Mouse (Mus musculus): ENCODE results near the gene Hnf1b.

Gene Hnf1b

DNA sequence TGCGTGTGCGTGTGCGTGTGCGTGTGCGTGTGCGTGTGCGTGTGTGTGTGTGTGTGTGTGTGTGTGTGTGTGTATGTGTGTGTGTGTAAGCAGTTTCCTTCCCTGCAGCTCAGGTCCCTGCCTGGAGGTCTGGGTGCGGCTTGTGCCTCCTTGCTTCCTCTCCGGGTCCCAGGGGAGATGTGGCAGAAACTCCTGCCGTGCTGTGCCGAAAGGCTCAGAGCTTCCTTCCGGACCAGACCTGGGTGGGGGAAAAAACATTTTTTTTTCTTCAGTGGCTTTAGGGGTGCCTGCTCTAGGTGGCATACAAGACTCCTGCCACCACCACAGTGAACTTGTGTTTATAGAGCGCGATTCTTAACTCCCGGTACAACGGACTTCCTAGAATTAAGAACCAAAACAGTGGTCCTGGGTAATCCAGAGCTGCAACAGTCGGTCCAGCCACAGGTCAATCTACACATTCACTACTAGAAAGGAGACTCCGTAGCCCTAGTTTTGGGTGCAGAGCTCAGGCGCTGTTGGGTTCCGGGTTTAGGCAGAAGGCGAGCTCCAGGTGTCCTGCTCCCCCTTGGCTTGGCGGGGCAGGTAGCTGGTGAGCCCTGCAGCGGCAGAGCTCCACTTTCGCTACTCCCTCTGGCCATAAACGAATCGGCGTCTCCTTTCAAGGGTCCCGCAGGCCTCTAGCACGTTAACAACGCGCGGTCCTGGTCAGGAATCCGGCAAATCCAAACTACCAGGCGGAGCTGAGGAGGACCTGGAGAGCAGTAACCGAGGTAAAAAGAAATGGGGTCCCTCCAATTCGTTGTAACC lies at the start of gene Hnf1b:
Gene Hnf1b, plus strand, starts transcription at position 535 of the 807 bp plus-strand sequence.
- no peak for DNase-seq (ENCODE audit: low read depth in 2 of 2, low spot score in 2 of 2)

DNA sequence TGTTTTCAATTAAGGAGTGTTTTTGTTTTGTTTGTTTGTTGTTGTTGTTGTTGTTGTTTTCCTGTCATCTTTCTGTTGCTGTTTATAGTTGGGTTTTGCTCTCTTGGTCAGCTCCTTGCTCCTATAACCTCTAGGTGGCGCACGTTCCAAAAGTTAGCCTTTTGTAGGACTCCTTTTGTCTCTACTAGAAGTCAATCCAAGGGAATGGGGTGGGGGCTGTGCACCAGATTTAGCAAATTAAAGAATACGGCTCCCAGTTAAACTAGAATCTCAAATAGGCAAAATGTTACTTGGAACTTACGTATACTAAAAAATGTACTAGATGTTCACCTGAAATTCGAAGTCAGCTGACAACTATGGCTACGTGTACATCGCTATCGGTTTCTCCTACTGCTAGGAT lies 47.7 kb upstream of the Hnf1b start:
- peak in 1 of 2 experiments; percentile 6 for DNase-seq (ENCODE audit: low read depth in 2 of 2, low spot score in 2 of 2)

DNA sequence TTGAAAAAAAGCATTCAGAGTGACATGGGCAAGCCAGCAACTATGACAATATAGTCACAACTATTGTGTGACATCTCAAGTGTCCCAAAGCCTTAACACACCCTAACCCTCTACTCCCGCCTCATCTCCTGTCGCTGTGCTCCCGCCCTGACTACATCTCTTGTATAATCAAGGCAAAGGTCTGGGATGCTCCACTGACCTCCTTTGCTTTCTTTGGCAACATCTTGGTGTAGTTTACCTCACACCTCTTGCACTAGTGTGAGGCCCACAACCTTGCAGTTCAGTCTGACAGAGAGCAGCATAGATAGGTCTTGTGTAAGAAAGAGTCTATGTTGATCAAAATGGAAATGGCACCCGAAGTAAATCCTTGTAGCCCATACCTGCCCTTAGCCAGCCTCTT lies 47.3 kb upstream of the Hnf1b start:
- no peak for DNase-seq (ENCODE audit: low read depth in 2 of 2, low spot score in 2 of 2)

DNA sequence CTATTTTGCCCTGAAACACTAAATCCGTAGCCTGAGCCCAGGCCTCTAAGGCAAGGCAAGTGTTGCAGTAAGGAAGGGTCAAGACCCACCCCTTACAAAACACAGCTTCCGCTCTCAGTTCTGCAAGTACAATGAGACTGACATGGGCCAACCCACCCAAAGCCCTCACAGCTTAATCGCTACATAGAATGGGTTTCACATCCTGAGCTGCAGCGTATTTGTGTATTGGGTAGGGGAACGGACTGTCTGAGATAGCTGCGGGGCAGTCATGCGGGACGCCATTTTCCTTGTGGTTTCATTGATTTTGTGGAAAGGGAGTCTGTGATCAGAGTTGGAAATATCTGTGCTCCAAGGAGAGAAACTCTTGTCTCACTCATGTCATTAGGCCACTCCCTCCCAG lies 39.4 kb upstream of the Hnf1b start:
- no peak for DNase-seq (ENCODE audit: low read depth in 2 of 2, low spot score in 2 of 2)

DNA sequence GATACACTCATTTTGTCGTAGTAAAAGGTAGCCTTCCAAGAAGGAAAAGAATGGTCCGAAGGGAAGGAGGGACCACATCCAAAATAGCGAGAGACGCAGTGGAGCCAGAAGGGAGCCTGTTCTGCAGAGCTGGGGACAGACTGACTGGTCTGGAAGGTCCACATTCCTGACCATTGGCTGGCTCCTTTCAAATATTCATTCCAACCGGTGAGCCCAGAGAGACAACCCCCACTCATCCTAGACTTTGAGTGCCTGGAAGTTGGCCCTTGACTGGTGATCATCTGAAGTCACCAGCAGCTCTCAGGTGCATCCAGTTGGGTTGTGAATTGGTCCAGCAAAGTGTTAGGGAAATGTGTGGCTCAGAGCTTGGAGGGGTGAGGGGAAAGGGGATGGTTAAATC lies 34.7 kb upstream of the Hnf1b start:
- no peak for DNase-seq (ENCODE audit: low read depth in 2 of 2, low spot score in 2 of 2)

DNA sequence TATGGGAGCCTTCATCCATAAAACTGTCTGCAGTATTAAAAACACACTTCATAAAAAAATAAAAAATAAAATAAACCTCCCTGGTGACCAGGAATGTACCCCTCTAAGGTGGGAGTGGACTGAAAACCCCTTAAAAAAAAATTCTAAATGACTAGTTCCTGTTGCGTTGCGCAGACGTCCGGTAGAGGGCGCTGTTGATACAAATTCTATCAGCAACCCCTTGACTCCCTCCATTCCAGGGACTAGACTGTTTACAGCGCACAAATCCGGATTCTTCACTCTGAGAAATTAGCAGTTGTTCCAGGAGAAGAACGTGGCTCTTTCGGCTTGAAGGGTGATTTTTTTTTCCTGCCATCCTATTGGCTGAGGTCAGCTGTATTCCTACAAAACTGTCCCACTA lies 34.2 kb upstream of the Hnf1b start:
- peak in 1 of 2 experiments; percentile 4 for DNase-seq (ENCODE audit: low read depth in 2 of 2, low spot score in 2 of 2)

DNA sequence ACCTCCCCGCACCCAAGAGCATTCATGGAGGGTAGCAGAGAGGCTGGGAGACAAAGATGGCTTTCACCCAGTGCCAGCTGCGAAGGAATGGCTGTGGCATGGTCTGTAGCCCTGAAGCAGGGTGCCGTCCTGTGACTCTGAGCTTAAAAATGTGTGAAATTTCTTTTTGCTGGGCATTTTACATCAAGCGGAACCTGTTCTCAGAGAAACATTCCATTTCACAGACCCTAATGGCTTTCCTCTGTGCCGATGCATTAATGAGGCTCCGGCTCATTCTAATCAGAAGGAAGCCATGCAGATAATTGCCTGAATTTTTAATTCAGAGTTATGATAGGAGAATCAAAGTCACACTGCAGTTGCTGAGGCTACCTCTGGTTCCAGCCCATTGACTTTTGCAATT lies 32.8 kb upstream of the Hnf1b start:
- no peak for DNase-seq (ENCODE audit: low read depth in 2 of 2, low spot score in 2 of 2)

DNA sequence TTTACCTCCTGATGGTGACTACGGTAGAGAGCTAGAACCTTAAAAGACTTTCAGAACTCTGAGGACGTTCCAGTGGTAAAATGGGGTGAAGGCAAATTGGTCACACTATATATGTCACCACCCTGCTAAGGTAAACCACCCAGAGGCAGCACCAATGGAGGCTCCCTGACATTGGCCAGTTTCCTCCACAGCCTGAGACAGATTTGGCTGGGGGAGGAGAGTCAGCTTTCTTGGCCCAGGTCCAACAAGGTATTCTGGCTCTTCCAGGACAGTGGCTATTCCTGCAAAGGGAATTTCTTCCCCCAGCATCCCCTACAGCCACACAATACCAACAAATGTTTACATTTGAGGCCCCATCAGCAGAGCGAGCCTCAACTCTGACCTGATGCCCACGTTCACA lies 31.9 kb upstream of the Hnf1b start:
- no peak for DNase-seq (ENCODE audit: low read depth in 2 of 2, low spot score in 2 of 2)

DNA sequence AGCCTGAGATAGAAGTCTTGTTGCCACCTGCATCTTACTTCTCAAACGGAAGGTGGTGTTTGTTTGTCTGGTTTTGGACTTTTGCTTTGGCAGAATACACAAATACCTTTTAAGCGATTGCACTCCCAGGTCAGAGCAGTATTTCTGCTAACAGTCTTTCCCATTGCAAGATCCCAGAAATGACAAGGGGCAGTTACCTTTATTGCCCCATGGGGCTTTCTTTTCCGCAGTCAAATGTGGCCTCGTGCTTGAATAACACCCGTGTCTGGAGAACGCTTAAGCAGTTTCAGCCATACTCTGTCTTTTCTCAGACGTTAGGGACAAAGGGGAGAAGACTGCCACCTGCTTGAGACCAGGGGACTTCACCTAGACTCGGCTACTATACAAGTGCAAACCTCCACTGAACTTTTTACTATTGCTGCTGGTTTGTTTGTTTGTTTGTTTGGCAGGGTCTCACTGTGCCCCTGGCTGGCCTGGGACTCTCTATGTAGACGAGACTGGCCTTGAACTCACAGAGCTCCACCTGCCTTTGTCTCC lies 31.2 kb upstream of the Hnf1b start:
- DNase-seq (ENCODE audit: low read depth in 2 of 2, low spot score in 2 of 2) = no peak

DNA sequence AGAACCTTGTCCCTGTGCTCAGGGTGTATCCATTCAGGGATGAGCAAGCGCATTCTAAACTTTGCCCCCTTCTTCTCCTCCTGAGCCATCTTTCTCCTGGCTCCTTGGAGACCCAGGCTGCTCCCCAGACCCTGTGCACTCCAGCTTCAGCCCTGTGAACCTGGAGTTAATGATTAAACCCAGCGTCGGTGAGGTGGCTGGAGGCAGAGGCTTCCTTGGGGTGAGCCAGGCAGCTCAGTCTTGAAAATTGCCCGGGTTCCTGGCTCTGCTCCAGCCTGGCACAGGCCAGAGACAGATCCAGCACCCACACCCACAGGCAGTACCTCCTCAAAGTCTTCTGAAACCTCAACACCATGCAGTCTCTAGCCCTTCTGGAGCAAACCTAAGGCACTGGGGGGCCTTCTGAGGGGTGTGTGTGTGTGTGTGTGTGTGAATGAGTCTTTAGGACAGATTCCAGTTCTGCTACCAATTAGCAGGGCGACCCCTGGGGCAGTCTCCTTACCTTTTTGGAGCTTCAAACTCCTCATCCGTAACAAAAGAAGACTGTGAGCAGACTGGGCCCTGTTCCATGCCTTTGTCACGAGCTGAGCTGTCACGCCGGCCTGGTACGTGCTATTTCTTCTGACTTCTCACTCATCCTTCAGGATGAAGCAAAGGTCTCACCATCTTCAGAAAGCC lies 29.9 kb upstream of the Hnf1b start:
- DNase-seq (ENCODE audit: low read depth in 2 of 2, low spot score in 2 of 2) = no peak

DNA sequence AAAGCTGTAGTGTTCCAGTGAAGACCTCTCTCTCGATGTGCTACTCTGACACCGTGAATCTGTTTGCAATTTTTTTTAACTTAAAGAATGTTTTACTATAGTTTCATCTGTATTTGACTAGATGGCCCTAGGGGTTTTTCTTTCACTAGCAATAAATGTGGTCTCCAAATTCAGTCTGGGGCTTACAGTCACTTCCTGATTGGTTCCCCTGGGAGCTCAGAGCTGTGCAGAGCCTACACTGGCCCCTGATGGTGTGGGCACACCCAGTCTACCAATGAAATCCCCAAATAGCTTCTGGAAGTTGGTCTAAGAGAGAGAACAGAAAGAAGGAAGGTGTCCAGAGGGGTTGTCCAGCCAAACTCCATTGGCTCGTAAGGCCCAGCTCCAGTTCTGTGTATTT lies 23.7 kb upstream of the Hnf1b start:
- DNase-seq (ENCODE audit: low read depth in 2 of 2, low spot score in 2 of 2) = no peak

DNA sequence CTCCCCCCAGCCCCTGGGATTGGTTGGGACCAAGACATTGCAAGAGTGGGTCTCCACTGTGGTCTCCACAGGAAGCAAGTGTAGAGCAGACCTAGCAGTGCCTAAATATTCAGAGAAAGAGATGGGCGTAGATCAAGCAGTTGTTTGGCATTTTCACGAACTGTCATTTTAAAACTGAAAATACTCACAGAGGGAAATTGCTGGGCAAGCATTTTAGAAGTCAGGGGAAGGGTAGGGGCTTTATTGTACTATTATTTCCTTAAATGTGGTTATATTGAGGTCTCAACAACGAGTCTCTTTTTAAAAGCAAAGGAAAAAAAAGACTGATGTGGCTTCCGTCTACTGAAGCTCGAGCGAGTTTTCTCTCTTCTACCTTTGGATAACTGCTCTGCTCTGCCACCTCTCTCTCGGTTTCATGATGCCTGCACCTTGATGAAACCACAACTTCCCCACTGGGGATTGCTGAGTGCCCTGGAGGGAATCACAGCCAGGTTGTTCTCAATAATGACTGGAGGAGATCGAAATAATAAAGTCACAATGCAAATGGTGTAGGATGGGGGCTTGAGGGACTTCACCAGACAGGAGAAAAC lies 21.2 kb upstream of the Hnf1b start:
- no peak for DNase-seq (ENCODE audit: low read depth in 2 of 2, low spot score in 2 of 2)

DNA sequence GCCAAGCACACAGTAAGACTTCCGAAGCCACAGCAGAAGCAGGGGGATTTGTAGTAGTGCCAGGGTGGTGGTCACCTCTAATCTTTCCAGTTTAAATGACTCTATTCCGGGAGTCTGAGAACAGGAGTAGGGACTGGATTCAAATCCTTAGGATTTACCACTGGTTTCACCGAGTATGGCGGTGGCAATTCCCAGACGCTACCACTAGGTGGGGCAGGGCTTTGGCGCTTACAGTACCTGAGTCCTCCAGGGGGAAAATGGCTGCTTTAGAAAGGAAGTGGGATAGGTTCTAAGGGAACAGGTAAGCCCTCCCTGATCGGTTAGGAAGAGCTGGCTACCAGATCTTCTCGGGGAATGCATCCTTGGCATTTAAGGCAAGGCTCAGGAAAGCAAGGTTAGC lies 17.5 kb upstream of the Hnf1b start:
- DNase-seq (ENCODE audit: low read depth in 2 of 2, low spot score in 2 of 2) = peak; percentile 16 to 34

DNA sequence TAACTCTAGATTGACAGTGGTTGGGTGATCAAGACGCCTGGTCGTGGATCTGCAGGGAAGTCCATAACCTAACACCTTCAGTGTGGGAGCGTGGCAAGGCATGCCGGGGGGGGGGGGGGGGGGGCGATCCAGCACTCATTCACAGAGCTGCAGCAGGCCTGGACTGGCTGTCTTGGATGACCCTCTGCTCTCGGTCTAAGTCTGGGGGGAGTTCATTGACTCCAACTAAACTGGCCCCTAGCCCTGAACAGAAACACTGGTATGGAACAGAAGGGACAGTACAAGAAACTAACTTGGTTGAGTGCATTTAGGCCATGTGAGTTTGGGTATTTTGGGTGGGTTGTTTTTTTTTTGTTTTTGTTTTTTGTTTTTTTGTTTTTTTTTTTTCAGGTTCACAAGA lies 16.3 kb upstream of the Hnf1b start:
- no peak for DNase-seq (ENCODE audit: low read depth in 2 of 2, low spot score in 2 of 2)

DNA sequence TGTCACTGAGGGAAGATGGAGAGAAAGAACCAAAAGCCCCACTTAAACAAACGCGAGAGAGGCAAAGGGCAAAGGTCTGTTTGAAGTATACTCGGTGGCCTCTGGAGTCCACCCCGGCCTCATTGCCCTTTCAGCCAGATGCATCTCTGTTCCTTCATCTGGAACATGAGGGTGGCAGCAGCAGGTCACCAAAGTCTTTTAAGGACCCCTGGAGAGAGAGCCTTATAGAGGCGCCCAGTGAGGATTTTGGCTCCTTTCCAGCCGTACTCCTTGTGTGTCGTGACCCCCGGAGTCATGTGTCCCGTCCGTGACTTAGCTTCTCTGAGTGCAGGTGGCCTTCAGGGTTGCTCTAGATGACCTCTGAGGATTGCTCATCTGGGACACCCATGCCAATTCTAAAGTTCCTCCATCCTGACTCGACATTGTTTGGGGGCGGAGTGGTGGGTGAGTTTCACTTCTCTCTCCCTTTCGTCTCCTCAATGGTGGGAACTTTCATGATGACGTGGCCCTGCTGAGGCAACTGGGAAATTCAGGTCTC lies 15.8 kb upstream of the Hnf1b start:
- DNase-seq (ENCODE audit: low read depth in 2 of 2, low spot score in 2 of 2) = no peak

DNA sequence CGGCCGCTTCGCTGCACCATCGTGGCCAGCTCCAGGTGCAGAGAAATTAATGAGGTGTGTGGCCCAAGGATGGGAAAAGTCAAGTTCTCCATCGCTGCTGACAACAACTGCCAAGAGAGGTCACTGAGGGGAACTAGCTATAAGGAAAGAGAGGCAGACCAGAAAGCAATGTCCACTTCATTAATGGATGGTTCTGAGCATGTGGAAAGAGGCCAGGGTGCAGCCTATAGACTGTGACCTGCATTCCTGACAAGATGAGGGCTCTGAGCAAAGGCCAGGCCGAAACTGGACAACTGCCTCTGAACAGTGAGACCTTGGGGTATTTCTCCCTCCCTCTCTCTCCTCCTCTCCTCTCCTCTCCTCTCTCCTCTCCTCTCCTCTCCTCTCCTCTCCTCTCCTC lies 10.4 kb upstream of the Hnf1b start:
- no peak for DNase-seq (ENCODE audit: low read depth in 2 of 2, low spot score in 2 of 2)

DNA sequence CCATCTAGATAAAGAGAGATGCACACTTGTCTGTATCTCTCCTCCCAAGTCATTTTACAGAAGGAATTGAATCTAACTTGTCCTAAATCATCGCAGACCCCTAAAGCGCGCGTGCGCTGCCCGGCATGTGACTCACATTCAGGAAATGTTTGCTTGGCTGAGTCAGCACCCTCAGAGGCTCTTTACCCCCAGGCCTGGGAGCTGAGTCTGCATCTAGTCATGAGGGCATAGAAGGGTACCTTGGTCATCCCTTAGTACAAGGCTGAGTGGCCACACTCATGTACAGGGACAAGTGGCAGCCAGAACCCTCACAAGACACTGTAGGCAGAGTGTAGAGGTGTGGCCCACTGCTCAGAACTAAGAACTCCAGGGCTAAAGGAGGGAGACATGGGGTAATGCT lies 6.3 kb upstream of the Hnf1b start:
- DNase-seq (ENCODE audit: low read depth in 2 of 2, low spot score in 2 of 2) = no peak

DNA sequence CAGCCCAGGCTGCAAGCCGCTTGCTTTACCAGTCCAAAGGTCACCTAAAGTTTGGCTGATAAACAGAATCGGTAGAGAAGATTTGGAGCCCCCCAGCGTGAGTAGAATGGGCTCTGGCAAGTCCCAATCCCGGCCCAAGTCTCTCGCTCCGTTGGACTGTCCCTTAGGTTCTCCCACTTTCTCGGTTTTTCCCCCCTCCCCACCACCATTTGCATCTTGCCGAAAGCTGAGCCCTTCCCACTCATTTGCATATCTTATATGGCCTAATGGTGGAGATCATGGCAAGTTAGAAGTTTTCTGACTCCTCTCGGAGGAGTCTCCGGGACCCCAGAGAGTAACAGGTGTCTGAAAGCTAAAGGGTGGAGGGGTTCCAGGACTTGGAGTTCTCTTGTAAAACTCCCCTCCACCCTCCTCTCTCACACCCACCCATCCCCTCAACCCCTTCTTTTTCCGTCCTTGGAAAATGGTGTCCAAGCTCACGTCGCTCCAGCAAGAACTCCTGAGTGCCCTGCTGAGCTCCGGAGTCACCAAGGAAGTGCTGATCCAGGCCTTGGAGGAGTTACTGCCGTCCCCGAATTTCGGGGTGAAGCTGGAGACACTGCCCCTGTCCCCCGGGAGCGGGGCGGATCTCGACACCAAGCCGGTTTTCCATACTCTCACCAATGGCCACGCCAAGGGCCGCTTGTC lies 866 bp downstream of the Hnf1b start:
- DNase-seq (ENCODE audit: low read depth in 2 of 2, low spot score in 2 of 2) = no peak

DNA sequence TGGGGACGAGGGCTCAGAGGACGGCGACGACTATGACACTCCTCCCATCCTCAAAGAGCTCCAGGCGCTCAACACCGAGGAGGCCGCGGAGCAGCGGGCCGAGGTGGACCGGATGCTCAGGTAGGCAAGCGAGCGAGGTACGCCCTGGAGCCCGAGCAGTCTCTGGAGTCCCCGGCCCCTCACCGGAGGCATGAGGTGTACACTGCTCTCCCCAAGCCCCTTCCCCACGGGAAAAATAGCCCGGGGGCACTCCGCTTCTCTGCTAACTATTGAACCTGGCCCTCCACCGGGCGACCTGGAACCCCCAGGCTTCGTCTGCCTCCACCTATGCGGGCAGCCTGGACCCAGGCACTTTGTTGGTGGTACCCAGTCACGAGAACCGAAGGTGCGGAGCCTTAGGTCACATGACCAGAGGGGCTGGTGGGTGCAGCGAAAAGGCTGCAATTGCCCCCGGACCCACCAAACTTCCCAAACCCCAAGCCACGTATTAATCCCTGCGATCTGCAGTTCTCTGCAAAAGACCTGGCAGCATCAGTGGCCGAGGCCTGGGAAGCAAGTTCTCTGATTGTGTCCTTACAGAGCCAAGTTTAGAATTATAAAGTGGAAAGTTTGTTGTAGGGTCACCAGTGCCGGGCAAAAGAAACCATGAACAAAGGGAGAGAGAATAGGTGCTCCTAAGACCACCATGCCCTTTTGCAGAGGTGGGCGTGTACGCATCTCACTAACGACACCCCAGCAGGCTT lies 1.6 kb downstream of the Hnf1b start:
- DNase-seq (ENCODE audit: low read depth in 2 of 2, low spot score in 2 of 2) = no peak

DNA sequence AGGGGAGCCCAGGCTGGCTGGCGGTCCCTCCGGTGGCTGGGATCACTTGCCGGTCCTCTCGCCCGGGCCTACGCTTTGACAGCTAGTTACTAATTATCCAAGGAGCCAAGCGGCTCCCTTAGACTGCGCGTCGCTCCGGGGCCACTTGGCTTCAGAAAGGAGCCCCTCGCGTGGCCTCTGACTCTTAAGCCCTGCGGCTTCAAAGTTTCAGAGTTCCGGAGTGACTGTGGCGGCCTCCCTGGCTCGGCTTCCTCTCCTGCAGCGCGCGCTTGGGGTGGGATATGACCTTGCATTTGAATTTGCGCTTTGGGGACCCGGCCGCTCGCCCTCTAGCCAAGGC lies 2.1 kb downstream of the Hnf1b start:
- DNase-seq (ENCODE audit: low read depth in 2 of 2, low spot score in 2 of 2) = no peak

Measured in CD8-positive naive resting alpha-beta T cell, adult 2 months (primary cell).